Mouse (Mus musculus) frontal cortex, postnatal 36 days (tissue): ENCODE measurements around the gene Ubxn10.

Experiments used
- DNase-seq, 2 experiments: peaks; one replicate each; pipeline ENCODE4 v3.0.0; 2022; ENCODE audit warnings: low spot score in 2 of 2

Ubxn10 gene

DNA sequence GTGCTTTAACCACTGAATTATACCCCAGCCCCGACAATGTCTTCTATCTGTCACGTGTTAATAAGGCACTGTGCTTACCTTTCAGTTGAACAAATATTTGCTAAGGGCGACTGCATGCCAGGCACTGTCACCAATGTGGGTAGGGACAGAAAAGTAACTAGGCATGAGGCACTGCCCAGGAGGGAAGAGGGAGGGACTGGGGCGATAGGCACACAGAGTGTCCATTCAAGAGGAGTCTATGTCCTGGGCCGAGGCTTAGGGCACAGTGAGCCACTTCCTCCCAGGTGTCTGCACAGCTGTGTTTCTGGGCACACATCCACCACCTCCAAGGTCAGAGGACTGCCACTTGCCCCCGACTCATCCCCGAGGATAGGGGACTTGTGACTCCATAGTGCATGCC, at the start of gene Ubxn10:
Gene Ubxn10 (minus strand): TSS at position 137 of the 400 bp plus-strand sequence.
- no peak for DNase-seq

- no peak for DNase-seq
Observed at GRCm38 (mm10) chr4:138786141-138786540, 49.2 kb upstream of the Ubxn10 start.

DNA sequence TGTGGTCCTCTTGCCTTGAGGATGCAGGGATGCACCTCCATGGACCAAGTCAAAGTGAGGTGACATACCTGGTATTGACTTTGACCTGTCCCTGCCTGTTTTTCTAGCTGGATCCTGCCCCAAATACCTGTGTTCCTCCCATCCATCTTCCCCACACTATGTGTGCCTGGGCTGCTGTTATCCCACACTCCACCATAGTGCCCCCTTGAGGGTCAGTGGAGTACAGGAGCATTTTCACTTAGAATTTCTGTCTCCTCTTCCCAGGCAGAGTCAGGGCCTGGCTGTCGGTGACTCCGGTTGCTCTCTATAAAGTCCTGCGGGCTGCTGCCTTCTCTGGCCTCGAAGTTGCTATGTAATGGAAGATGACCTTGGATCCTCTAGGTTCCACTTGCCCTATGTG, 48.8 kb upstream of the Ubxn10 start:
- no peak for DNase-seq

DNA sequence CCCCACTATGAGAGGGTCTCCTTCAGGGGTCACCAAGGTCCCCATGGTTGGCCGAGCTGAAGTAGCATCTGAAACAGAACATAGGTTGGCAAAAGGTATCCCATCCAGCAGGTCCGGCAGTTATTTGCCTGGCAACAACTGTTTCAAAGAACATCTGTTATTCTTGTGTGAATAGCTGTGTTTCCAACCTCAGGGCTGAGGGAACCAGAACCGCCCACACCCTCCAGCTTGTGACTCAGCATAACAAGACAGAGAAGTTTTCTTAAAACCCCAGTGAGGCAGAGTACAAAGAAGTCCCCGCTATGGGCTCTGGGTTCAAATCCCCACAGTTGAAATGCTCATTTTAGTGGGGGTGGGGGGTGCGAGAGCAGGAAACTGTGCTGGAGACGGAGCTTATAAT, 45.1 kb upstream of the Ubxn10 start:
- DNase-seq = peak; percentile 61 to 77

GRCm38 (mm10) chr4:138780300-138780699, 43.3 kb upstream of the Ubxn10 start:
- DNase-seq = no peak

- DNase-seq = no peak
Observed at GRCm38 (mm10) chr4:138777417-138778407, 40.7 kb upstream of the Ubxn10 start.

DNA sequence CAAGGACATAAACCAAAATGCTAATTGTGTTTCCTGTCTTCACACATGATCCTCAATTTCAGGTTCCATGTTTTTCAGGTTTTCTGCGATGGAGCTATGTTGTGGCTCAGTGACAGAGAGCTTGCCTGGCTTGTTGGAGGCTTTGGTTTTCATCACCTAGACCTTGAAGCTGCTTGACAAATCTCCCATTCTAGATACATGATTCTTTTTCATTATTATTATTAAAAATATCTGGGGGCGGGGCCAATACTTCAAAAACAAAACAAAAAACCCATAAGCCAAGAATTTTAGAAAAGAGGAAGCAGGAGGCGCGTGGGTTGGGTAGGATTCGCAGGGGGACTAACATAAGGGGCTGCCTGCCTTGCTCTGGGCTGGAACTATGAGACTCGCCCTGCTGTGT, 38.5 kb upstream of the Ubxn10 start, which contains the start of gene Pla2g2d:
Gene Pla2g2d (plus strand): TSS at position 301 of the 400 bp plus-strand sequence.
- no peak for DNase-seq

GRCm38 (mm10) chr4:138772386-138772785, 35.4 kb upstream of the Ubxn10 start:
- no peak for DNase-seq

DNA sequence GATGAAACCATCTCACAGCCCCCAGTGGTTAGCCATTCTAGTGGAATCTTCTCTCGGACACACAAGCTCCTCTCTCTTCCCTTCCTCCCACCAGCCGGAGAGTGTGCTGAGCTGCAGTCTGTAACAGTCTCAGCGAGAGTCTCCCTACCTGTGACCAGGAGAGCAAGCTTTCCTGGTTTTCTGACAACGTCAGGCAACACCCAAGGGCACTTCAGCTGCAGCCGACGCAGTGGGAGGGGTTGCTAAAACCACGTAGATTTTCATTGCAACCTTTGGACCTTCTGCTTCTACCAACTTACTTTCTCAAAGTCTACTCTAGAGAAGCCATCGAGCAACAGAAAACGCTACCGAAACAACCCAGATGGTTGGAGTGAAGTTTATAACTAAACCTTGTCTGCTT, 35.0 kb upstream of the Ubxn10 start:
- no peak for DNase-seq

GRCm38 (mm10) chr4:138762266-138762665, 25.3 kb upstream of the Ubxn10 start:
- DNase-seq = no peak

GRCm38 (mm10) chr4:138757416-138757815, 20.4 kb upstream of the Ubxn10 start, which contains the start of gene Pla2g2f:
Pla2g2f (minus strand) TSS chr4:138757626.
- no peak for DNase-seq

- DNase-seq = no peak
Observed at GRCm38 (mm10) chr4:138755983-138756382, 19.0 kb upstream of the Ubxn10 start.

GRCm38 (mm10) chr4:138755439-138755838, 18.5 kb upstream of the Ubxn10 start:
- DNase-seq = no peak

DNA sequence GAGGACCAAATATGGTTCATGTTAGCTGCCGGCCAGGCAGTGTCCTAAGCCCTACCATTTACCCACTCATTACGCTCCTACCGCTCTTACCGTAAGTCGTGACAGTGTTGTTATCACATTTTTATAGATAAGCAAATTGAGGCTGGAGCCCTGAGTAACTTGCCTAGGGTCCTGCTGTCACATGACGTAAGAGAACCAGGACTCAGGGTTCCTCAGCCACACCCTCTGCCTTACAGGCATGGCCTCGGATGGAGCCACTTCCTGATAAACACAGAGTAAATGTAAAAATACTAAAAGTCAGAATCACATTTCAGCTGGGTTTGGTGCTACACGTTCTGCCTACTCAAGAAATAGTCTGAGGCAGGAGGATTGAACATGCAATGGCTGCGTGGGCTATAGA, 17.5 kb upstream of the Ubxn10 start:
- DNase-seq = no peak

- DNase-seq = no peak
Observed at GRCm38 (mm10) chr4:138753608-138754007, 16.6 kb upstream of the Ubxn10 start.

DNA sequence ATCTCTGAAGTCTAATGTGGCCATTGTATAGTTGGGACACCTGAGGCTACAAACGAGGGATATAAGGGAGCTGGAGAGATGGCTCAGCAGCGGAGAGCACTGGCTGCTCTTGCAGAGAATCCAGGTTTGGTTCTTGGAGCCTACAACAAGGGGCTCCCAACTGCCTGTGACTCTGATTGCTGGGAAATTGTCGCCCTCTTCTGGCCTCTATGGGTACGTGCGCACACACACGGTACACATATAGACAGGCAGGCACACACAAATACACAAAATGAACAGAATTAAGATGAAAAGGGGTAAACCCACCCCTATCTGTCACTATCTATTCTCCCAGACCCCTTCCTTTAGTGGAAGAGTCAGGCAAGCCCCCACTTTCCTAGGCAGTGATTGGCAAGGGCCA, 15.6 kb upstream of the Ubxn10 start:
- no peak for DNase-seq

GRCm38 (mm10) chr4:138748369-138749072, 11.6 kb upstream of the Ubxn10 start:
- DNase-seq = peak in 1 of 2 experiments; percentile 78

GRCm38 (mm10) chr4:138747851-138748250, 10.9 kb upstream of the Ubxn10 start:
- peak; percentile 65 for DNase-seq

DNA sequence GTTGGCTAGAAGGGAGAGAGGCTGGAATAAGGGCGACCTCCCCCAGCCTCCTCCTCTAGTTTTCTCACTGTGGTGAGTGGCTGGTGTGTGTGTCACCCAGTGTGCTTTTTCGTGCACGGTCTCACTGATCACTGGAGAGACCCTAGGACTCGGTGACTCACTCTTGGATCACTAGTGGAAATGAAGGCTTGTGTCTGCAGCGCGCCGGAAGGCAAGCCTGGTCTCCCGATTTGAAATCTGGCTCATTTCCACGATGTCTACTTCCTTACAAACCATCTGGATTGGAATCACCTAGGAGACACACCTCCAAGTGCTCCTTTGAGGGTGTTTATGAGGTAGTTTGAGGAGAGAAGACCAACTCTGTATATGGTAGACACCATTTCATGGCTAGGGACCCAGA, 9.9 kb upstream of the Ubxn10 start:
- no peak for DNase-seq

DNA sequence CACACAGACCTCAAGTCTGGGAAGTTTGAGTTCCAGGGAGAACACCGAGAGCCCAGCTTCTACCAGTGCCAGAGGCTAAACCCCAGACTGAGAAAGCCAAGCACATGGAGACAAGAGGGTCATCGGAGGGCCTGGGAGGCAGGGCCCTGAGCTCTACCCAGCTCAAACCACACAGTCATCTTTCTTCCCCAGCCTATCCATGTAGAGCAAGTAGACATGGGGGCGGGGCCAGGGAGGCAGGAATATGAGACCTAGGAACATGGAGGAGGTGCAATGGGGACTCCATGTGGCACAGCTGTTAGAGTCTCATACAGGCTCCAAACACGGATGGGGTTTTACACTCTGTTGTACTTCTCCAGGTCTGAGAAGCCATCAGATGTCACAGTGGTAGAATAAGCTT, 8.9 kb upstream of the Ubxn10 start:
- no peak for DNase-seq

GRCm38 (mm10) chr4:138739136-138739851, 2.3 kb upstream of the Ubxn10 start:
- DNase-seq = peak in 1 of 2 experiments; percentile 49

GRCm38 (mm10) chr4:138734863-138735262, 2.1 kb downstream of the Ubxn10 start:
- DNase-seq = no peak
